Mouse (Mus musculus): ENCODE measurements around the gene Prrt3. TPM values are rescaled to one million over a fixed set of nuclear protein-coding genes. Genes with fewer than 3 reads are reported as not detected.

The Prrt3 gene
- total RNA-seq, 1 experiment from 2014 or later: not detected

DNA sequence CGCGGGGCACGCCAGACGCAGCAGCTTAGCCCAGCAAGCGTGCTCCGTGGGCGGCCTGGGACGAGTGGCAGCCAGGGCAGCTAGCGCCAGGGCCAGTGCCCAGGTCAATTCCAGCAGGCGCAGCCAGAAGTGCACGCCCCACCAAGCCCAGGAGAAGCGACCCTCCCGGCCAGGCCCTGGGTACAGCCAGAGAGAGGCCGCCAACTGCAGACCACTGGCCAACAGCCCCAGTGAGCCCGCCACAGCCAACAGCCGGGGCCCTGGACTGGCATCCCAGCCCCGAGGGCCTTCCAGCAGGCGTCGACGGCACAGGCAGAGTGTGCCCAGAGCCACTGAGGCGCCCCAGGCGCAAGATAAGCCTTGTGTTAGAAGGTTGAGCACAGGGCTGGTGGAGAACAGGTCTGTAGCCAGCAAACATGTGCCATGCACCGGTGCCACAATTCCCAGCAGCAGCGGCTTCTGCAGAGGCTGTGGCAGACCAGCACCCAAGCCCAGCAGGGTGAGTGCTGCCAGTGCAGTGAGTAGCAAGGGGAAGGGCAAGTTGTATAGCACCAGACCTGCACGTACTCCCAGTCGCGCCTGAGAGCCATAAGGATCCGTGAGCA is 6.6 kb downstream of the Prrt3 start:
- no peak for ATAC-seq (replicated peaks in 1 of 2; ENCODE audit: insufficient read depth in 1 of 2, low FRiP score in 2 of 2, low TSS enrichment in 1 of 2, low read depth in 1 of 2, poor library complexity in 2 of 2, severe bottlenecking in 2 of 2)

- peak; percentile 80 to 82 for ATAC-seq (replicated peaks in 1 of 2; ENCODE audit: insufficient read depth in 1 of 2, low FRiP score in 2 of 2, low TSS enrichment in 1 of 2, low read depth in 1 of 2, poor library complexity in 2 of 2, severe bottlenecking in 2 of 2)
These were observed 7.4 kb downstream of the Prrt3 start for GRCm38 (mm10) chr6:113494258-113494788.

- ATAC-seq (replicated peaks in 1 of 2; ENCODE audit: insufficient read depth in 1 of 2, low FRiP score in 2 of 2, low TSS enrichment in 1 of 2, low read depth in 1 of 2, poor library complexity in 2 of 2, severe bottlenecking in 2 of 2): no peak
These were observed 9.4 kb downstream of the Prrt3 start for GRCm38 (mm10) chr6:113492101-113492864.

GRCm38 (mm10) chr6:113489410-113489809 is 12.3 kb downstream of the Prrt3 start:
- no peak for ATAC-seq (replicated peaks in 1 of 2; ENCODE audit: insufficient read depth in 1 of 2, low FRiP score in 2 of 2, low TSS enrichment in 1 of 2, low read depth in 1 of 2, poor library complexity in 2 of 2, severe bottlenecking in 2 of 2)

GRCm38 (mm10) chr6:113487125-113487576 is 14.6 kb downstream of the Prrt3 start:
- no peak for ATAC-seq (replicated peaks in 1 of 2; ENCODE audit: insufficient read depth in 1 of 2, low FRiP score in 2 of 2, low TSS enrichment in 1 of 2, low read depth in 1 of 2, poor library complexity in 2 of 2, severe bottlenecking in 2 of 2)

- ATAC-seq (replicated peaks in 1 of 2; ENCODE audit: insufficient read depth in 1 of 2, low FRiP score in 2 of 2, low TSS enrichment in 1 of 2, low read depth in 1 of 2, poor library complexity in 2 of 2, severe bottlenecking in 2 of 2): 0 out of 4 replicates have a peak, but pooled peaks of 1 of the 2 experiments have one; percentile 2
These were observed 18.0 kb downstream of the Prrt3 start for GRCm38 (mm10) chr6:113483729-113484128.

DNA sequence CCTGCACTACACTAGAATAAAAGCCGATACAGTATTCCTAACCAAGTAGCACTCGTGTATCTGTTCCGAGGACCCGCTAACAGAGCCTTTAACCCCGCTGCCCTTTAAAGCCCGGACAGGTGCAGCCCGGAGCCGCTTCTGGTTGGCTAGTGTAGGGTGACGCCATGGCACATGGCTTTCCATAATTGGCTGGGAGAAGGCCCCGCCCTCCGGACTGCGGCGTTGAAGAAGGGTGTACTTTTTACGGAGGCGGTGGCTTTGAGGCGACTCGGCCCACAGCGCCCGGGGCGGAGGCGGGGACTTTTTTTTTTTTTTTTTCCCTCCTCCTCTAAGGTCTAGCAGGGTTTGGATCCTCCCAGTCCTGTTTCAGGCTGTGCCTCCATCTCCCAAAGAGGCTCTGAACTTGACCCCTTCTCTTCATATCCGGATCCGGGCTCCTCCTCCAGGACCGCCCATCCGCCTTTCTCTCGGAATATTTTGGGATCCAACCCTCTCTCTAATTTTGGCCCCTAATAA is 18.6 kb downstream of the Prrt3 start, which contains the start of gene Creld1:
Creld1 (plus strand) TSS at position 198 of the 516 bp plus-strand sequence.
- peak; percentile 95 to 99 for ATAC-seq (replicated peaks in 1 of 2; ENCODE audit: insufficient read depth in 1 of 2, low FRiP score in 2 of 2, low TSS enrichment in 1 of 2, low read depth in 1 of 2, poor library complexity in 2 of 2, severe bottlenecking in 2 of 2)

- peak; percentile 5 to 43; a peak in 2 of 4 replicates for ATAC-seq (replicated peaks in 1 of 2; ENCODE audit: insufficient read depth in 1 of 2, low FRiP score in 2 of 2, low TSS enrichment in 1 of 2, low read depth in 1 of 2, poor library complexity in 2 of 2, severe bottlenecking in 2 of 2)
These were observed 19.1 kb downstream of the Prrt3 start for GRCm38 (mm10) chr6:113482477-113483099.

GRCm38 (mm10) chr6:113480555-113481373 is 21.0 kb downstream of the Prrt3 start:
- ATAC-seq (replicated peaks in 1 of 2; ENCODE audit: insufficient read depth in 1 of 2, low FRiP score in 2 of 2, low TSS enrichment in 1 of 2, low read depth in 1 of 2, poor library complexity in 2 of 2, severe bottlenecking in 2 of 2): no peak

DNA sequence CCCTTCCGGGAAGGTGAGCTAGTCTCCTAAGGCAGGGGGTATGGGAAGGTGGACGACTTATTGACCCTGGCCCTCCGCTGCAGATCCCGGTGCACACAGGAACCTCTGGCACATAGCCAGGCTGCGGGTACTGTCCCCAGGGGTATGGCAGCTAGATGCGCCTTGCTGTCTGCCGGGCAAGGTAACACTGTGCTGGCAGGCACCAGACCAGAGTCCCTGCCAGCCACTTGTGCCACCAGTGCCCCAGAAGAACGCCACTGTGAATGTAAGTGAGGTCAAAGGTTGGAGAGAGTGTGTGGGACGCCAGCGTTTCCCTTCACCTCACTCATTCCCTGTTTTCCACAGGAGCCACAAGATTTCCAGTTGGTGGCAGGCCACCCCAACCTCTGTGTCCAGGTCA is 22.8 kb downstream of the Prrt3 start:
- ATAC-seq (replicated peaks in 1 of 2; ENCODE audit: insufficient read depth in 1 of 2, low FRiP score in 2 of 2, low TSS enrichment in 1 of 2, low read depth in 1 of 2, poor library complexity in 2 of 2, severe bottlenecking in 2 of 2): no peak

GRCm38 (mm10) chr6:113477353-113477752 is 24.4 kb downstream of the Prrt3 start:
- ATAC-seq (replicated peaks in 1 of 2; ENCODE audit: insufficient read depth in 1 of 2, low FRiP score in 2 of 2, low TSS enrichment in 1 of 2, low read depth in 1 of 2, poor library complexity in 2 of 2, severe bottlenecking in 2 of 2): no peak

DNA sequence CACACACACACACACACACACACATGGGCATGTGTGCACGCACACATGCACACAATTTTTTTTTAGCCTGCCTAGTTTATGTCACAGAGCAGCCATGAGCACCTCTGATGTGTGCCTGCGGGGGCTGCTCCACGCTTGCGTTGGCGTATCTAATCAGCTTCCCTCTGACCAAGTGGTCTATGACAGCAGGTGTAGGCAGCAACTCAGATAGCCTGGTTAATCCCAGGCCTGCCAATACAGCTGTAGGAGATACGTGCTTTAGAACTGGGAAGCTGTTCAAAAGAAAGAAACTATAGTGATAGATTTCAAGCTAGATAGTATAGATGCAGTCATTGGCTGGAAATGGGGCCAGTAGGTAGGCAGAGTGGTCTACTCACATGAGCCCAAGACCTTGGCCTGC is 28.0 kb downstream of the Prrt3 start:
- no peak for ATAC-seq (replicated peaks in 1 of 2; ENCODE audit: insufficient read depth in 1 of 2, low FRiP score in 2 of 2, low TSS enrichment in 1 of 2, low read depth in 1 of 2, poor library complexity in 2 of 2, severe bottlenecking in 2 of 2)

DNA sequence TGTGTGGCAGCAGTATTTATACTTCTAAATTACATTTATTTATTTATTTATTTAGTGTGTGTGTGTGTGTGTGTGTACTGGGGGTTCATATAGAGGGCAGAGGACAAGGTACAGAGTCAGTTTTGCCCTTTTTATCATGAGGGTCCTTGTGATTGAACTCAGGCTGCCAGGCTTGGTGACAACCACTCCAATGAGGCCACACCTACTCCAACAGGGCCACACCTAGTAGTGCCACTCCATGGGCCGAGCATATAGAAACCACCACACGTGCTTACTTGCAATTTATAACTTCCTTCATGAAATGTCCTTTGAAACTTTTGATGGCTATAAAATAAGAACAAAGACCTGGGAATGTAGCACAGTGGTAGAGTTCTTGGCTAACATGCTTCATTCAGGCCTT is 28.5 kb downstream of the Prrt3 start:
- no peak for ATAC-seq (replicated peaks in 1 of 2; ENCODE audit: insufficient read depth in 1 of 2, low FRiP score in 2 of 2, low TSS enrichment in 1 of 2, low read depth in 1 of 2, poor library complexity in 2 of 2, severe bottlenecking in 2 of 2)

- ATAC-seq (replicated peaks in 1 of 2; ENCODE audit: insufficient read depth in 1 of 2, low FRiP score in 2 of 2, low TSS enrichment in 1 of 2, low read depth in 1 of 2, poor library complexity in 2 of 2, severe bottlenecking in 2 of 2): no peak
These were observed 29.7 kb downstream of the Prrt3 start for GRCm38 (mm10) chr6:113472061-113472460.

- no peak for ATAC-seq (replicated peaks in 1 of 2; ENCODE audit: insufficient read depth in 1 of 2, low FRiP score in 2 of 2, low TSS enrichment in 1 of 2, low read depth in 1 of 2, poor library complexity in 2 of 2, severe bottlenecking in 2 of 2)
These were observed 30.3 kb downstream of the Prrt3 start, which contains the start of gene Il17rc for GRCm38 (mm10) chr6:113471297-113471936. Gene Il17rc, plus strand, starts transcription at chr6:113471427.

DNA sequence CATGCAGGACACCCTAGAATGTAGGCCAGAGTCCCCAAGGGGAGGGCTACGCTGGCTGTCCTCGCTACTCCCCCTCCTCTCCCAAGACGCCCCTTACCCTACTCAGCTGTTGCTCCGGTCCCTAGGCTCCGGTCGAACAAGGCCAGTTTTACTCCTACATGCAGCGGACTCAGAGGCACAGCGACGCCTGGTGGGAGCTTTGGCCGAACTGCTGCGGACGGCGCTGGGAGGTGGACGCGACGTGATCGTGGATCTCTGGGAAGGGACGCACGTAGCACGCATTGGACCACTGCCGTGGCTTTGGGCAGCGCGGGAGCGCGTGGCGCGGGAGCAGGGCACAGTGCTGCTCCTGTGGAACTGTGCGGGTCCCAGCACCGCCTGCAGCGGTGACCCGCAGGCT is 32.3 kb downstream of the Prrt3 start:
- ATAC-seq (replicated peaks in 1 of 2; ENCODE audit: insufficient read depth in 1 of 2, low FRiP score in 2 of 2, low TSS enrichment in 1 of 2, low read depth in 1 of 2, poor library complexity in 2 of 2, severe bottlenecking in 2 of 2): peak; percentile 68 to 81
